Mouse (Mus musculus): ENCODE measurements around the gene Etl4. TPM values are rescaled to one million over a fixed set of nuclear protein-coding genes. Genes with fewer than 3 reads are reported as not detected.

Etl4 gene
- total RNA-seq, 2 experiments from 2014 or later, result not detected

GRCm38 (mm10) chr2:20507832-20508723, 598.5 kb downstream of the Etl4 start:
- ATAC-seq (replicated peaks; ENCODE audit: low FRiP score, low TSS enrichment, poor library complexity, severe bottlenecking), result no peak

- ATAC-seq (replicated peaks; ENCODE audit: low FRiP score, low TSS enrichment, poor library complexity, severe bottlenecking), result no peak
These were observed 599.1 kb downstream of the Etl4 start for GRCm38 (mm10) chr2:20508724-20509052.

GRCm38 (mm10) chr2:20510061-20510460, 600.5 kb downstream of the Etl4 start:
- no peak for ATAC-seq (replicated peaks; ENCODE audit: low FRiP score, low TSS enrichment, poor library complexity, severe bottlenecking)

- no peak for ATAC-seq (replicated peaks; ENCODE audit: low FRiP score, low TSS enrichment, poor library complexity, severe bottlenecking)
These were observed 606.8 kb downstream of the Etl4 start for GRCm38 (mm10) chr2:20516270-20516865.

GRCm38 (mm10) chr2:20517853-20518252, 608.3 kb downstream of the Etl4 start:
- ATAC-seq (replicated peaks; ENCODE audit: low FRiP score, low TSS enrichment, poor library complexity, severe bottlenecking), result no peak

- ATAC-seq (replicated peaks; ENCODE audit: low FRiP score, low TSS enrichment, poor library complexity, severe bottlenecking), result no peak
These were observed 608.9 kb downstream of the Etl4 start for GRCm38 (mm10) chr2:20518506-20518905.

GRCm38 (mm10) chr2:20519447-20520098, 610.0 kb downstream of the Etl4 start:
- ATAC-seq (replicated peaks; ENCODE audit: low FRiP score, low TSS enrichment, poor library complexity, severe bottlenecking), result no peak

GRCm38 (mm10) chr2:20520099-20520475, 610.5 kb downstream of the Etl4 start:
- no peak for ATAC-seq (replicated peaks; ENCODE audit: low FRiP score, low TSS enrichment, poor library complexity, severe bottlenecking)

- ATAC-seq (replicated peaks; ENCODE audit: low FRiP score, low TSS enrichment, poor library complexity, severe bottlenecking), result no peak
These were observed 611.3 kb downstream of the Etl4 start for GRCm38 (mm10) chr2:20520636-20521595.

- no peak for ATAC-seq (replicated peaks; ENCODE audit: low FRiP score, low TSS enrichment, poor library complexity, severe bottlenecking)
These were observed 612.2 kb downstream of the Etl4 start for GRCm38 (mm10) chr2:20521686-20522285.

GRCm38 (mm10) chr2:20523636-20524035, 614.1 kb downstream of the Etl4 start:
- ATAC-seq (replicated peaks; ENCODE audit: low FRiP score, low TSS enrichment, poor library complexity, severe bottlenecking), result no peak

- ATAC-seq (replicated peaks; ENCODE audit: low FRiP score, low TSS enrichment, poor library complexity, severe bottlenecking), result no peak
These were observed 616.5 kb downstream of the Etl4 start for GRCm38 (mm10) chr2:20525879-20526593.

- ATAC-seq (replicated peaks; ENCODE audit: low FRiP score, low TSS enrichment, poor library complexity, severe bottlenecking), result no peak
These were observed 617.3 kb downstream of the Etl4 start for GRCm38 (mm10) chr2:20526856-20527255.

GRCm38 (mm10) chr2:20532623-20533022, 623.0 kb downstream of the Etl4 start:
- no peak for ATAC-seq (replicated peaks; ENCODE audit: low FRiP score, low TSS enrichment, poor library complexity, severe bottlenecking)

- ATAC-seq (replicated peaks; ENCODE audit: low FRiP score, low TSS enrichment, poor library complexity, severe bottlenecking), result no peak
These were observed 628.2 kb downstream of the Etl4 start for GRCm38 (mm10) chr2:20537785-20538184.

- ATAC-seq (replicated peaks; ENCODE audit: low FRiP score, low TSS enrichment, poor library complexity, severe bottlenecking), result no peak
These were observed 629.3 kb downstream of the Etl4 start for GRCm38 (mm10) chr2:20538871-20539270.

- no peak for ATAC-seq (replicated peaks; ENCODE audit: low FRiP score, low TSS enrichment, poor library complexity, severe bottlenecking)
These were observed 631.7 kb downstream of the Etl4 start for GRCm38 (mm10) chr2:20541261-20541660.

GRCm38 (mm10) chr2:20542286-20542685, 632.7 kb downstream of the Etl4 start:
- ATAC-seq (replicated peaks; ENCODE audit: low FRiP score, low TSS enrichment, poor library complexity, severe bottlenecking), result no peak
